Mouse (Mus musculus) liver, adult 2 months (tissue): ENCODE results near the gene Cabp1.

Experiments used
- CTCF ChIP-seq: fragments of 200-500 bp; IDR thresholded peaks from 2 replicates; pipeline ENCODE4 v1.5.1; 2011; ENCODE audit warnings: low read depth, low read length, control low read depth
- POLR2A ChIP-seq: fragments of 200-500 bp; IDR thresholded peaks from 2 replicates; pipeline ENCODE4 v1.6.1; 2011; ENCODE audit warnings: low read length, control low read depth; ENCODE audit not compliant: insufficient read depth; ENCODE audit errors: extremely low read depth

DNA sequence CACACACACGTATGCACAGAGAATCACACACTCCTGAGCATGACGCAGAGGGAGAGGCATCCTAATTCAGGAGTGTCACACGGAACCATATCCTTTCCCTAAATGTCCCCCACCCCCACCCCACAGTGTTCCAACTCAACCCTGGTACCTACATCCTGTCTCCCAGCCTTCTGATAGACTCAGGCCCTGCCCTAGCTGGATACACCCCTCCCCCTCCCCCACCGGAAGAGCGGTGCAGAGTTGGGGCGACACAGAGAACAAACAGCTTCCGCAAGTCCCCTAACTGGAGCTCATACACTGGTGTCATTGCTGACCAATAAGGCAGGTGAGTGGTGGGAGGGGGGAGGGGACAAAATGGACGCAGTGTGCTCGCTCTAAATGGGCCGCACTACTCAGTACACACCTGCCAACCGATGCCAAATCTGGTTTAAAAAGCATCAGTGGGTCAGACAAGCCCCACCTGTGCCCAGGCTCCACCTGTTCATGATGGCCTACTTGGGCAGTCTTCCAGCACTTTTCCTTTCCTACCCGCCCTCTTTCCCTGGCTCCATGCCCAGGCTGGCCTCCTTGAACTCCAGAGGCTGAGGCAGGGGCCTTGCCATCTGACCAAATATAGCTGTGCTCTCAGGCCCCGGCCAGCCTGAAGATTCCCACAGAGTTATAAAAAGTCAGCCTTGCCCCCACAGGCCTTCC is 12.8 kb downstream of the Cabp1 start:
- no peak for TF ChIP-seq CTCF
- no peak for TF ChIP-seq POLR2A
